Mouse (Mus musculus) kidney, embryonic 15.5 days (tissue): ENCODE results near the gene Skor1. TPM values are rescaled to one million over a fixed set of nuclear protein-coding genes. Genes with fewer than 3 reads are reported as not detected.

ENCODE experiments used
- ATAC-seq: fragments of 200-750 bp; cut with Nextera tagmentation; replicated peaks from 2 replicates; pipeline ENCODE4 v1.8.0; 2017; ENCODE audit warnings: moderate TSS enrichment; ENCODE audit not compliant: low FRiP score
- H3K27ac ChIP-seq: fragments of 300-500 bp; sonication (generic); 2 replicates; pipeline ENCODE4 v1.5.1; 2015; ENCODE audit warnings: mild to moderate bottlenecking, inconsistent platforms
- H3K27me3 ChIP-seq: fragments of 300-500 bp; sonication (generic); 2 replicates; pipeline ENCODE4 v1.6.1; 2015; ENCODE audit warnings: inconsistent platforms
- H3K36me3 ChIP-seq: fragments of 300-500 bp; sonication (generic); 2 replicates; pipeline ENCODE4 v1.6.1; 2015; ENCODE audit warnings: inconsistent platforms
- H3K4me1 ChIP-seq: fragments of 300-500 bp; sonication (generic); 2 replicates; pipeline ENCODE4 v1.6.1; 2015; ENCODE audit warnings: inconsistent platforms
- H3K4me2 ChIP-seq: fragments of 300-500 bp; sonication (generic); 2 replicates; pipeline ENCODE4 v1.6.1; 2015; ENCODE audit warnings: moderate library complexity, mild to moderate bottlenecking, inconsistent platforms
- H3K4me3 ChIP-seq: fragments of 300-500 bp; sonication (generic); replicated peaks from 2 replicates; pipeline ENCODE4 v1.5.1; 2015; ENCODE audit warnings: mild to moderate bottlenecking, inconsistent platforms
- H3K9ac ChIP-seq: fragments of 300-500 bp; sonication (generic); 2 replicates; pipeline ENCODE4 v1.6.1; 2015; ENCODE audit warnings: mild to moderate bottlenecking, inconsistent platforms
- H3K9me3 ChIP-seq: fragments of 300-500 bp; sonication (generic); replicated peaks from 2 replicates; pipeline ENCODE4 v1.6.1; 2016; ENCODE audit warnings: inconsistent platforms
- WGBS: fragments of 180-500 bp; shearing (Covaris S2); methylation state at CpG from one replicate; pipeline ENCODE4 v1.1.7; 2015; ENCODE audit warnings: mixed read lengths; 5-methylcytosine and 5-hydroxymethylcytosine counted together
- polyA plus RNA-seq: library from polyadenylated mRNA; unstranded; fragments of >200 nt; fragmentation: Nextera tagmentation; extraction: Ambion mirVana; gene quantifications from 2 replicates; pipeline ENCODE4 v1.2.1, GENCODE M21; 2015

Skor1 gene
- polyA plus RNA-seq, 1 experiment from 2014 or later, result not detected

- Histone ChIP-seq H3K27me3 (peaks cover 100% of the 10 kb centered on the region), H3K4me3 (peak overlapping the region; percentile 29)
- WGBS, result 0% methylated on average over 9 of the region's 9 CpGs
These were observed 1.5 kb downstream of the Skor1 start for GRCm38 (mm10) chr9:63147296-63147695.

GRCm38 (mm10) chr9:63146856-63147274 lies 1.9 kb downstream of the Skor1 start:
- Histone ChIP-seq H3K4me3 (peak overlapping the region; percentile 29), H3K36me3 (no peaks in the 10 kb centered on the region), H3K27me3 (peaks cover 100% of the 10 kb centered on the region), H3K9me3 (no peaks in the 10 kb centered on the region), H3K4me1 (peaks cover 86% of the 10 kb centered on the region), H3K27ac (no peak overlapping the region), H3K9ac (no peak overlapping the region), H3K4me2 (peak overlapping the region; percentile 51)
- WGBS, result under 1% methylated on average over 20 of the region's 20 CpGs
- ATAC-seq, result no peak

More at GRCm38 (mm10) chr9:63147296-63147695, 1.5 kb downstream of the Skor1 start:
- Histone ChIP-seq H3K27ac (no peak overlapping the region), H3K9me3 (no peaks in the 10 kb centered on the region), H3K4me2 (peak overlapping the region; percentile 51), H3K9ac (no peak overlapping the region), H3K4me1 (peaks cover 81% of the 10 kb centered on the region), H3K36me3 (no peaks in the 10 kb centered on the region)
- ATAC-seq, result no peak

- WGBS, result under 1% methylated on average over 46 of the region's 46 CpGs
- no peak overlapping the region for H3K27ac ChIP-seq
- H3K36me3 ChIP-seq, result no peaks in the 10 kb centered on the region
- no peaks in the 10 kb centered on the region for H3K9me3 ChIP-seq
- no peak overlapping the region for H3K9ac ChIP-seq
- H3K4me1 ChIP-seq, result peaks cover 83% of the 10 kb centered on the region
- ATAC-seq, result no peak
- peaks cover 100% of the 10 kb centered on the region for H3K27me3 ChIP-seq
- peak overlapping the region; percentile 29 for H3K4me3 ChIP-seq
- peak overlapping the region; percentile 51 for H3K4me2 ChIP-seq
These were observed 2.5 kb downstream of the Skor1 start for GRCm38 (mm10) chr9:63146126-63146855.

- ATAC-seq, result no peak
- WGBS, result 1% methylated on average over 73 of the region's 73 CpGs
- H3K9ac ChIP-seq, result no peak overlapping the region
- H3K9me3 ChIP-seq, result no peaks in the 10 kb centered on the region
- peaks cover 78% of the 10 kb centered on the region for H3K4me1 ChIP-seq
- peak overlapping the region; percentile 29 for H3K4me3 ChIP-seq
- H3K27me3 ChIP-seq, result peaks cover 100% of the 10 kb centered on the region
- H3K36me3 ChIP-seq, result no peaks in the 10 kb centered on the region
- H3K4me2 ChIP-seq, result peak overlapping the region; percentile 51
- no peak overlapping the region for H3K27ac ChIP-seq
These were observed 3.3 kb downstream of the Skor1 start for GRCm38 (mm10) chr9:63145249-63146125.

- Histone ChIP-seq H3K4me2 (peak overlapping the region; percentile 27), H3K9me3 (no peaks in the 10 kb centered on the region), H3K9ac (no peak overlapping the region), H3K4me3 (peak overlapping the region; percentile 24), H3K27ac (no peak overlapping the region), H3K27me3 (peaks cover 100% of the 10 kb centered on the region), H3K4me1 (peaks cover 77% of the 10 kb centered on the region), H3K36me3 (no peaks in the 10 kb centered on the region)
- no peak for ATAC-seq
- under 1% methylated on average over 80 of the region's 80 CpGs for WGBS
These were observed 4.1 kb downstream of the Skor1 start for GRCm38 (mm10) chr9:63144502-63145248.

- H3K9me3 ChIP-seq, result no peaks in the 10 kb centered on the region
- H3K4me3 ChIP-seq, result peak overlapping the region; percentile 24
- H3K27me3 ChIP-seq, result peaks cover 100% of the 10 kb centered on the region
- H3K36me3 ChIP-seq, result no peaks in the 10 kb centered on the region
- no peak overlapping the region for H3K27ac ChIP-seq
- H3K9ac ChIP-seq, result no peak overlapping the region
- WGBS, result 1% methylated on average over 47 of the region's 47 CpGs
- H3K4me2 ChIP-seq, result peak overlapping the region; percentile 27
- peaks cover 71% of the 10 kb centered on the region for H3K4me1 ChIP-seq
- no peak for ATAC-seq
These were observed 4.9 kb downstream of the Skor1 start for GRCm38 (mm10) chr9:63143641-63144501.

GRCm38 (mm10) chr9:63143227-63143626 lies 5.5 kb downstream of the Skor1 start:
- no peaks in the 10 kb centered on the region for H3K36me3 ChIP-seq
- no peaks in the 10 kb centered on the region for H3K9me3 ChIP-seq
- ATAC-seq, result no peak
- no peak overlapping the region for H3K4me3 ChIP-seq
- 1% methylated on average over 25 of the region's 25 CpGs for WGBS
- H3K27ac ChIP-seq, result no peak overlapping the region
- H3K9ac ChIP-seq, result no peak overlapping the region
- peaks cover 100% of the 10 kb centered on the region for H3K27me3 ChIP-seq
- H3K4me2 ChIP-seq, result no peak overlapping the region
- H3K4me1 ChIP-seq, result peaks cover 71% of the 10 kb centered on the region

- H3K4me1 ChIP-seq, result peaks cover 73% of the 10 kb centered on the region
- 2% methylated on average over 42 of the region's 42 CpGs for WGBS
- no peak overlapping the region for H3K27ac ChIP-seq
- H3K4me2 ChIP-seq, result peak overlapping the region; percentile 38
- peaks cover 100% of the 10 kb centered on the region for H3K27me3 ChIP-seq
- no peak for ATAC-seq
- H3K36me3 ChIP-seq, result no peaks in the 10 kb centered on the region
- H3K9me3 ChIP-seq, result no peaks in the 10 kb centered on the region
- H3K9ac ChIP-seq, result no peak overlapping the region
- peak overlapping the region; percentile 25 for H3K4me3 ChIP-seq
These were observed 6.3 kb downstream of the Skor1 start for GRCm38 (mm10) chr9:63142335-63143036.

- H3K36me3 ChIP-seq, result no peaks in the 10 kb centered on the region
- ATAC-seq, result no peak
- no peak overlapping the region for H3K27ac ChIP-seq
- 2% methylated on average over 24 of the region's 24 CpGs for WGBS
- H3K27me3 ChIP-seq, result peaks cover 100% of the 10 kb centered on the region
- no peaks in the 10 kb centered on the region for H3K9me3 ChIP-seq
- no peak overlapping the region for H3K9ac ChIP-seq
- H3K4me3 ChIP-seq, result peak overlapping the region; percentile 25; the same call in 1 of the 2 replicates
- H3K4me2 ChIP-seq, result peak overlapping the region; percentile 38
- H3K4me1 ChIP-seq, result peaks cover 76% of the 10 kb centered on the region
These were observed 7.0 kb downstream of the Skor1 start for GRCm38 (mm10) chr9:63141641-63142334.

GRCm38 (mm10) chr9:63140211-63140610 lies 8.6 kb downstream of the Skor1 start:
- Histone ChIP-seq H3K9ac (no peak overlapping the region), H3K4me1 (peaks cover 70% of the 10 kb centered on the region), H3K36me3 (no peaks in the 10 kb centered on the region), H3K4me3 (0 out of 2 replicates have a peak overlapping the region, but pooled peaks have one; percentile 2), H3K27me3 (peaks cover 99% of the 10 kb centered on the region), H3K9me3 (no peaks in the 10 kb centered on the region), H3K27ac (no peak overlapping the region), H3K4me2 (no peak overlapping the region; the same call in 1 of the 2 replicates)
- WGBS, result 3% methylated on average over 9 of the region's 9 CpGs
- no peak for ATAC-seq
